Comparison of ENCODE assay signal across 32 mouse cellular contexts in genomic region chr9:15522887-15523286, GRCm38 (mm10). TPM values are rescaled to one million over a fixed set of nuclear protein-coding genes. Genes with fewer than 3 reads are reported as not detected.
A peak's percentile ranks its signal among the peaks of the same experiment; 100 is the strongest.
DNase-seq lines count a peak whose midpoint lies in the region; ATAC-seq and TF ChIP-seq lines count a peak whose summit lies in the region.
"Had no signal": no experiment of that assay in that cellular context is flagged by ENCODE, and none has a peak within 500 bp of the region (broad histone marks: within the 10 kb centered on the region; RNA-seq: fewer than 3 reads in every experiment).

No protein-coding gene starts in this region.

- no peaks in the 10 kb centered on the region for H3K9me3 ChIP-seq in lung, embryonic 15.5 days
- no peaks in the 10 kb centered on the region for H3K9me3 ChIP-seq in limb, embryonic 15.5 days
- H3K9me3 ChIP-seq: embryonic facial prominence, embryonic 12.5 days; forebrain, embryonic 10.5 days; heart, embryonic 10.5 days; hindbrain, embryonic 13.5 days; limb, embryonic 12.5 days; liver, embryonic 12.5 days; midbrain, embryonic 10.5 days; midbrain, embryonic 15.5 days; neural tube, embryonic 15.5 days had no signal

- H3K4me2 ChIP-seq in lung, embryonic 15.5 days, result no peak overlapping the region
- no peak overlapping the region for H3K4me2 ChIP-seq in limb, embryonic 15.5 days
- H3K4me2 ChIP-seq: embryonic facial prominence, embryonic 12.5 days; hindbrain, embryonic 13.5 days; limb, embryonic 12.5 days; liver, embryonic 12.5 days; midbrain, embryonic 15.5 days; neural tube, embryonic 15.5 days had no signal

- 42% methylated on average over 5 of the region's 5 CpGs for WGBS in heart, adult 2 months
- 59% methylated on average over 5 of the region's 5 CpGs for WGBS in lung, embryonic 15.5 days
- WGBS in limb, embryonic 15.5 days, result 61% methylated on average over 5 of the region's 5 CpGs

- 0 out of 2 replicates have a peak, but pooled peaks cover under 1% of the 10 kb centered on the region for H3K79me2 ChIP-seq in heart, adult 2 months (replicated peaks; ENCODE audit: control insufficient read depth, insufficient read depth, low read length)

- TF ChIP-seq POLR2A in heart, adult 2 months (IDR thresholded peaks at IDR 0.05; ENCODE audit: insufficient read depth, low read depth, low read length), result no peak

- no peak overlapping the region for H3K9ac ChIP-seq in heart, adult 2 months (ENCODE audit: low read depth, low read length)
- H3K9ac ChIP-seq in lung, embryonic 15.5 days, result no peak overlapping the region
- no peak overlapping the region for H3K9ac ChIP-seq in limb, embryonic 15.5 days
- H3K9ac ChIP-seq: embryonic facial prominence, embryonic 12.5 days; hindbrain, embryonic 13.5 days; limb, embryonic 12.5 days; liver, embryonic 12.5 days; liver, postnatal 0 days; midbrain, embryonic 15.5 days; neural tube, embryonic 15.5 days had no signal

- DNase-seq in heart, adult 2 months, result no peak
- no peak for DNase-seq in heart, postnatal 36 days
- DNase-seq in lung, postnatal 25 days (ENCODE audit: low spot score), result no peak
- DNase-seq in layer of hippocampus, adult 9-11 months, result no peak
- DNase-seq in frontal cortex, postnatal 25 days (ENCODE audit: low spot score in 2 of 2), result no peak
- DNase-seq: adrenal gland, adult 8-10 months; B cell, adult 2 months; cerebellum, adult 11 months; cerebellum, adult 9-10 months; cerebellum, postnatal 36 days; gastrocnemius, postnatal 14 days; kidney, adult 8-10 months; kidney, postnatal 4 days; liver, postnatal 0 days; lung, postnatal 14 days; right cerebral cortex, postnatal 25 days; thymus, postnatal 14 days had no signal

- intact Hi-C loops in heart, adult 2 months (cut with DNase I), result no loop called here
- intact Hi-C loops in heart, postnatal 36 days (cut with DNase I), result loop anchor here (2.0 kb wide), 1 partner anchor 14 kb away; no protein-coding TSS in a partner anchor

- peak overlapping the region; percentile 1; the same call in 1 of the 2 replicates for H3K27ac ChIP-seq in heart, adult 2 months
- H3K27ac ChIP-seq in lung, embryonic 15.5 days, result peak overlapping the region; percentile 9; the same call in 1 of the 2 replicates
- H3K27ac ChIP-seq in limb, embryonic 15.5 days, result peak overlapping the region; percentile 11; the same call in 1 of the 2 replicates
- H3K27ac ChIP-seq: embryonic facial prominence, embryonic 12.5 days; forebrain, embryonic 10.5 days; heart, embryonic 10.5 days; hindbrain, embryonic 13.5 days; kidney, postnatal 0 days; limb, embryonic 12.5 days; liver, embryonic 12.5 days; midbrain, embryonic 10.5 days; midbrain, embryonic 15.5 days; neural tube, embryonic 15.5 days had no signal

- no peak overlapping the region for H3K4me3 ChIP-seq in heart, adult 2 months
- no peak overlapping the region for H3K4me3 ChIP-seq in lung, embryonic 15.5 days
- H3K4me3 ChIP-seq in limb, embryonic 15.5 days, result no peak overlapping the region
- H3K4me3 ChIP-seq: embryonic facial prominence, embryonic 12.5 days; forebrain, embryonic 10.5 days; heart, embryonic 10.5 days; hindbrain, embryonic 13.5 days; limb, embryonic 12.5 days; liver, embryonic 12.5 days; midbrain, embryonic 10.5 days; midbrain, embryonic 15.5 days; neural tube, embryonic 15.5 days had no signal

- H3K4me1 ChIP-seq in heart, adult 2 months (ENCODE audit: control insufficient read depth, insufficient read depth, low read length), result peaks cover 41% of the 10 kb centered on the region
- peaks cover 45% of the 10 kb centered on the region for H3K4me1 ChIP-seq in lung, embryonic 15.5 days
- peaks cover 26% of the 10 kb centered on the region for H3K4me1 ChIP-seq in limb, embryonic 15.5 days
- H3K4me1 ChIP-seq: liver, embryonic 12.5 days; midbrain, embryonic 10.5 days had no signal

- TF ChIP-seq CTCF in heart, adult 2 months (IDR thresholded peaks at IDR 0.05), result no peak

- no peak for TF ChIP-seq EP300 in heart, adult 2 months (IDR thresholded peaks at IDR 0.05; ENCODE audit: insufficient read depth, low read depth, low read length)

- H3K27me3 ChIP-seq in heart, adult 2 months (ENCODE audit: control insufficient read depth, insufficient read depth, low read length), result no peaks in the 10 kb centered on the region
- H3K27me3 ChIP-seq in lung, embryonic 15.5 days, result no peaks in the 10 kb centered on the region
- no peaks in the 10 kb centered on the region for H3K27me3 ChIP-seq in limb, embryonic 15.5 days
- H3K27me3 ChIP-seq: embryonic facial prominence, embryonic 12.5 days; hindbrain, embryonic 13.5 days; limb, embryonic 12.5 days; liver, embryonic 12.5 days; midbrain, embryonic 15.5 days; neural tube, embryonic 15.5 days had no signal

- H3K36me3 ChIP-seq in heart, adult 2 months (ENCODE audit: control insufficient read depth, insufficient read depth, low read length), result peaks cover 18% of the 10 kb centered on the region
- H3K36me3 ChIP-seq in lung, embryonic 15.5 days, result no peaks in the 10 kb centered on the region
- no peaks in the 10 kb centered on the region for H3K36me3 ChIP-seq in limb, embryonic 15.5 days
- H3K36me3 ChIP-seq: embryonic facial prominence, embryonic 12.5 days; heart, embryonic 10.5 days; hindbrain, embryonic 13.5 days; midbrain, embryonic 15.5 days; neural tube, embryonic 15.5 days had no signal

- ATAC-seq in lung, embryonic 15.5 days (ENCODE audit: borderline replicate concordance, extremely low read depth, low FRiP score, low TSS enrichment), result no peak
- ATAC-seq in limb, embryonic 15.5 days (ENCODE audit: insufficient number of reproducible peaks, low FRiP score, low TSS enrichment, low read depth), result no peak
- ATAC-seq: activated CD4-positive, CD25-positive, alpha-beta regulatory T cell, adult 4 months; forebrain, embryonic 16.5 days; intestine, embryonic 16.5 days; liver, embryonic 12.5 days; liver, postnatal 0 days; midbrain, embryonic 15.5 days had no signal

RNA-seq across cellular contexts. Expression of gene Smco4, which starts 29.7 kb away (rescaled TPM):
- total RNA-seq in heart, adult 2 months (2021), result 10 to 100 TPM; 24.9 to 25.8 TPM
- 16.5 and 34.0 TPM in 2 replicates for polyA plus RNA-seq in heart, adult 2 months (2012; rRNA removed)
- 10 to 100 TPM; 22.2 to 24.0 TPM for total RNA-seq in heart, postnatal 36 days (2021)
- 2.7 and 3.9 TPM in 2 replicates for polyA plus RNA-seq in lung, embryonic 15.5 days (2015; fragmentation: Nextera tagmentation; extraction: Ambion mirVana)
- 3.9 and 4.8 TPM in 2 replicates for polyA plus RNA-seq in limb, embryonic 15.5 days (2015; fragmentation: Nextera tagmentation; extraction: Ambion mirVana)
